Mouse (Mus musculus) duodenum, adult 2 months (tissue): ENCODE measurements around the gene Il23a. TPM values are rescaled to one million over a fixed set of nuclear protein-coding genes. Genes with fewer than 3 reads are reported as not detected.

Source experiments
- polyA plus RNA-seq: library from polyadenylated mRNA; depleted of rRNA; stranded (reverse); fragments of >200 nt; gene quantifications from 2 replicates; pipeline ENCODE4 v1.2.3, GENCODE M21; 2012; ENCODE audit warnings: low replicate concordance; rRNA removed

Gene Il23a
- 0.09 TPM in 1 of 2 replicates, not detected in the other for polyA plus RNA-seq

GRCm38 (mm10) chr10:128298702-128299171 is at the start of gene Il23a:
Gene Il23a, minus strand, starts transcription at chr10:128298752.

DNA sequence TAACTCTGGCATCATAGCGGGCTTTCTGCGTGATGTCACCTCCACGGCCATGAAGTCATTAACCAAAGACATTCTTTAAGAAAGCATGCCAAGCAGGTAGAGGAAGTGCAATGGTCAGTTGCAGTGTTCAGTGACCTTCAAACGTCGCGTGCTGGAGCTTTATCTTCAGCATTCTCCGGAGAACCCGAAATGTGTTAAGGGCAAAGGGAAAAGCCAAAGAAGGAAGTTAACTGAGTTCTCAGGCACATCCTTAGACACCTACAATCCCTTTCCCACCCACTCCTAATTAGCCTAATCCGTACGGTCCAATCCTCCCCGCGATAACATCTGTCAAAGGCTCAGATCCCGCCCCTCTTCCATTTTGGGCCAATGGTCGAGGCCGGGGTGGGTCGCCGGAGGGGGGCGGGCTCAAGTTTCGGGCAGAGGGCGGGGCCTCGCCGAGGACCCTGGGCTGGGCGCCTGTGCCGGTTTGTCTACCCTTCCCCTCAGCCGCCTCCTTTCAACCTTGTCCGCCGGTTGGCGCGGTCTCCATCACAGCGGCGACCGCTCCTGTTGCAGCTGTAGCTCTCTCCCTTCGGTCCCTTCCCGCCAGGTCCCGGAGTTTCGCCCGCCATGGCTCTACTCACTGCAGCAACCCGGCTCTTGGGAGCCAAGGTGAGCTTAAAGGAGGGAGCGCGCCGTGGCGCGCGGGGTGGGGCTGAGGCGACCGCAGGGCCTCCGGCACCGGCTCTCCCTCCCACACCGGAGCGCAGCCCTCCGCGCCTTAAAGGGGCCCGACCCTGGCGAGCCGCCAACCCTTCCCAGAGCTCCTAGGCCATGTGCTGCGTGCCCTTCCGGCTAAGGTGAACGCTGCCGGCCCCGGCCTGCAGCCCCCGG is 39.0 kb upstream of the Il23a start, which contains the start of gene Cs:
Gene Cs (plus strand): TSS at position 429 of the 876 bp plus-strand sequence.

DNA sequence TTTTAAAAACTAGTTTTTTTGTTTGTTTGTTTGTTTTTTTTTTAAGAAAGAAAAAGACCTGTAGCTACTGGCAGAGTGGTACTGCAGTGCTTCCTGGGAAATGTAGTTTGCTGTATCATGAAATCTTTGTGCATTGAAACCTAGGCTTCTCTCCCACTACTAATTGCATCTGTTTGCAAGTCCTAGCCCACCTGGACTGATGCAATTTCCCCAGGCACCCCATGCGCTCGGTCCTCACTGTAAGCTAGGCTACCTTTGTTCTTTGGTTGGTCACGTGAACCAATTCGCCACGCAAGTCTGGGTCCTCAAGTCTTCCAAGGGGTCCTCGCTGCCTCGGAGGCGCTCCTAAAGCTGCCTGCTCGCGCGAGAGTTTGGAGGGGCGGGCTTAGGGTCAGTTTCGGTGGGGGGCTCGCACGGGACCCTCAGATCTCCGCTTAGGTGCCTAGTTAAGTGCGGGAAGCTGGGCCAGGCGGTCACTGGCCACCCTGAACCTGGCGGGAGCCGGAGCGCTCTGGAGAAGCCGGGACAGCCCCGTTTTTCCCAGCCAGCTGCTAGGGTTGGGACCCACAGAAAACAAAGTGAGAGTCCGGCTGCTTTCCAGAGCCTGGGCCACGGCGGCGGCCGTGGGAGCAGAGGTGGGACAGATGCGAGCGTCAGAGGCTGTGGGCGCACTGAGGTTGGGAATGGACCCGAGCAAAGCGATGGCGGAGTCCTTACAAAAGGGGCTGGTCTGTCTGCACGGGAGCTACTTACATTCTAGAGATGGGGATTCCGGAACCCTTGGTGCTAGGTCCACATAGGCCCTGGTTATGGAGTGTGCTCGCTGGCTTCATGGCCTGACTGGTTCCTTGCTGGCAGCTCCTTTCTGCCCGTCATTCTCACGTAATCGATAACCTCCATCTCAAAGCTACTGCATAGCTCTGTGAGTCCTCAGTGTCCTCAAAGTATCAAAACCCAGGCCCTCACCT is 23.9 kb upstream of the Il23a start, which contains the start of gene Cnpy2:
Gene Cnpy2 (plus strand): TSS at position 319 of the 968 bp plus-strand sequence.

GRCm38 (mm10) chr10:128303126-128304021 is 4.8 kb upstream of the Il23a start, which contains the start of gene Pan2:
Gene Pan2, plus strand, starts transcription at chr10:128303335.

DNA sequence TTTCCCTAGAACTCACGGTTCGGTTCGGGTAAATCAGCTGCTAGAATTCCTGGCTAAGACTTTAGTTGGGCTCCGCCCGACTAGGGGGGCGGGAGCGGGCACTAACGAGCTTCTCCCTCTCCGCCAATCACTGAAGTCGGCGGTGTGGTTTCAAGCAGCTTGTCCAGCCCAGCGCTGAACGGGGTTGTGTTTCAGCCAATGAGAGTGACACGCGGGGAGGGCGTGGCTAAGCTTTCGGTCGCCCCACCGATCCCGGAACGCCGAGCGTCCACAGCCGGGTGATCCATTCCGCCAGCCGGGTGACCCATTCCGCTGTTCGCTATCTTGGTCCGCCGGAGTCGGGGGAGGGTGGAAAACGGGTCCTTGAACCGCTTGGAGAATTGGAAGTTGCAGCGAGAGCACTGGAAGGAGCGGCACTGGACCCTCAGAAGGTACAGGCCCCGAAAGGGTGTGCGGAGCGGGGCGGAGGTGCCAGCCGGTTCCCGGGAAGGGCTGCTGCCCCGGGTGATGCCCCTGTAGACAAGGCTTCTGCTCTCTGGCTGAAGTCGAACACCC is 28.2 kb downstream of the Il23a start, which contains the start of gene Stat2:
Gene Stat2 (plus strand): TSS at position 273 of the 555 bp plus-strand sequence.

DNA sequence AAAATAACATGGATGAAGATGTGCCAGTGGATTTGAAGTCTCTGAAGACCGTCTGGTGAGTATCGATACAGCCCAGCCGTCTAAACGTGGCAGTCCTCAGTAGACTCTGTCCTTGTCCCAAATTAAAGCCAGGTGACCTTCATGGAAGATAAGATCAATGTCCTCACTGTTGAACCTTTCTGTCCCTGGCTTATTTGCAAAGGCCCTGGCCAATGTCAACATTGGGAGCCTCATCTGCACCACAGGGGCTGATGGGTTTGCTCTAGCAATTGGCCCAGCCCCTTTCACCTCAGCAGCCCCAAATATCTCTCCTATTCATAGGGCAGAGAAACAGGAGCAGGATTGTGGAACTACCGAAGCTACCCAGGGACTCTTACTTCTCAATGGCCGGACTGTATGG is 30.2 kb downstream of the Il23a start, which contains the start of gene Apof:
Gene Apof (plus strand): TSS at position 301 of the 400 bp plus-strand sequence.

DNA sequence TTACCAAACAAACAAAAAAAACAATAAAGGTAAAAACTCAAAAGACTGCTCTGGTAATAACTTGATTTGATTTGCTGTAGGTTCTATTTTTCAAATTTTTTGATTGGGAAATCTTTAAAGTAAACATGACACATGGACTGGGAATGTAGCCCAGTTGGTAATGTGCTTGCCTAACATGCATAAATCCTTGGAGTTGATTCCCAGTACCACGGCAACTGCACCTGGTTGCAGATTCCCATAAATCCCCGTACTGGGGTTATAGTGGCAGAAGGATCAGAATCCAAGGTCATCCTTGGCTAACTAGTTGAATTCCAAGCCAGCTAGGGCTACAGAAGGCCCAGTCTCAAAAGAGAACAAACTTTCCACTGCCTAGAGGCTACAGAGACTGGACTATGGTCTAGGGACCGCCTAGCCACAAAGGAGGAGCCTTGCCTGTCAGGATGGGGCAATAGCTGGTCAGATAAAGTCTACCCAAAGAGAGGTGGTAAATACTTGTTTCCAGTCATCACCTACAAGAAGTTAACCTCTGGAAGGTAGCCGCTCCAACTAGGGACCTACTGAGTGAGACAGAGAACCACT is 44.8 kb downstream of the Il23a start, which contains the start of gene Apon:
Gene Apon (plus strand): TSS at position 420 of the 579 bp plus-strand sequence.

Other genes starting within 250 kb of the Il23a start
- gene Ptges3, start 239.8 kb downstream of the Il23a start, polyA plus RNA-seq: 37.4 and 83.8 TPM in 2 replicates
- 6,260 and 7,330 TPM in 2 replicates for gene Atp5b, start 215.5 kb downstream of the Il23a start, polyA plus RNA-seq
- 18.9 and 20.4 TPM in 2 replicates for gene Baz2a, start 207.2 kb downstream of the Il23a start, polyA plus RNA-seq
- gene Rbms2, start 118.5 kb downstream of the Il23a start, polyA plus RNA-seq: 38.0 and 39.4 TPM in 2 replicates
- 8.7 and 12.3 TPM in 2 replicates for gene Gls2, start 104.3 kb downstream of the Il23a start, polyA plus RNA-seq
- gene Spryd4, start 86.9 kb downstream of the Il23a start, polyA plus RNA-seq: 8.0 and 8.8 TPM in 2 replicates
- not detected in 2 replicates for gene Mip, start 72.9 kb downstream of the Il23a start, polyA plus RNA-seq
- gene Timeless, start 66.7 kb downstream of the Il23a start, polyA plus RNA-seq: 1.1 and 1.8 TPM in 2 replicates
- not detected in 2 replicates for gene Apon, start 44.7 kb downstream of the Il23a start, polyA plus RNA-seq
- 0.07 TPM in 1 of 2 replicates, not detected in the other for gene Apof, start 30.1 kb downstream of the Il23a start, polyA plus RNA-seq
- gene Stat2, start 28.2 kb downstream of the Il23a start, polyA plus RNA-seq: 14.9 and 17.8 TPM in 2 replicates
- gene Pan2, start 4.6 kb upstream of the Il23a start, polyA plus RNA-seq: 11.9 and 15.5 TPM in 2 replicates
- 19.5 and 28.4 TPM in 2 replicates for gene Cnpy2, start 23.7 kb upstream of the Il23a start, polyA plus RNA-seq
- gene Cs, start 39.0 kb upstream of the Il23a start, polyA plus RNA-seq: 297 and 431 TPM in 2 replicates
- 16.2 and 26.7 TPM in 2 replicates for gene Coq10a, start 70.2 kb upstream of the Il23a start, polyA plus RNA-seq
- gene Ankrd52, start 78.4 kb upstream of the Il23a start, polyA plus RNA-seq: 11.3 and 18.5 TPM in 2 replicates
- gene Slc39a5, start 102.5 kb upstream of the Il23a start, polyA plus RNA-seq: 340 and 495 TPM in 2 replicates
- gene Nabp2, start 112.7 kb upstream of the Il23a start, polyA plus RNA-seq: 23.4 and 29.3 TPM in 2 replicates
- gene Rnf41, start 112.9 kb upstream of the Il23a start, polyA plus RNA-seq: 10.0 and 17.7 TPM in 2 replicates
- gene Smarcc2, start 160.5 kb upstream of the Il23a start, polyA plus RNA-seq: 59.9 and 73.0 TPM in 2 replicates
- 505 and 720 TPM in 2 replicates for gene Myl6, start 195.4 kb upstream of the Il23a start, polyA plus RNA-seq
- gene Myl6b, start 199.9 kb upstream of the Il23a start, polyA plus RNA-seq: 1.4 and 1.8 TPM in 2 replicates
- gene Esyt1, start 227.1 kb upstream of the Il23a start, polyA plus RNA-seq: 22.7 and 25.3 TPM in 2 replicates
- gene Zc3h10, start 249.0 kb upstream of the Il23a start, polyA plus RNA-seq: 12.1 and 13.9 TPM in 2 replicates